Mouse (Mus musculus) kidney, adult 10 weeks (tissue): ENCODE results near the gene Sfr1. TPM values are rescaled to one million over a fixed set of nuclear protein-coding genes. Genes with fewer than 3 reads are reported as not detected.

Experiments
- polyA plus RNA-seq: library from polyadenylated mRNA; stranded (reverse); fragments of 350-450 nt; fragmentation: Illumina TruSeq; extraction: RNeasy Lipid Tissue Mini Kit (QIAGEN cat#74804); gene quantifications from one replicate; pipeline ENCODE4 v1.2.3, GENCODE M21; 2014; ENCODE audit warnings: low read depth, low replicate concordance

Gene Sfr1
- 160 TPM for polyA plus RNA-seq

DNA sequence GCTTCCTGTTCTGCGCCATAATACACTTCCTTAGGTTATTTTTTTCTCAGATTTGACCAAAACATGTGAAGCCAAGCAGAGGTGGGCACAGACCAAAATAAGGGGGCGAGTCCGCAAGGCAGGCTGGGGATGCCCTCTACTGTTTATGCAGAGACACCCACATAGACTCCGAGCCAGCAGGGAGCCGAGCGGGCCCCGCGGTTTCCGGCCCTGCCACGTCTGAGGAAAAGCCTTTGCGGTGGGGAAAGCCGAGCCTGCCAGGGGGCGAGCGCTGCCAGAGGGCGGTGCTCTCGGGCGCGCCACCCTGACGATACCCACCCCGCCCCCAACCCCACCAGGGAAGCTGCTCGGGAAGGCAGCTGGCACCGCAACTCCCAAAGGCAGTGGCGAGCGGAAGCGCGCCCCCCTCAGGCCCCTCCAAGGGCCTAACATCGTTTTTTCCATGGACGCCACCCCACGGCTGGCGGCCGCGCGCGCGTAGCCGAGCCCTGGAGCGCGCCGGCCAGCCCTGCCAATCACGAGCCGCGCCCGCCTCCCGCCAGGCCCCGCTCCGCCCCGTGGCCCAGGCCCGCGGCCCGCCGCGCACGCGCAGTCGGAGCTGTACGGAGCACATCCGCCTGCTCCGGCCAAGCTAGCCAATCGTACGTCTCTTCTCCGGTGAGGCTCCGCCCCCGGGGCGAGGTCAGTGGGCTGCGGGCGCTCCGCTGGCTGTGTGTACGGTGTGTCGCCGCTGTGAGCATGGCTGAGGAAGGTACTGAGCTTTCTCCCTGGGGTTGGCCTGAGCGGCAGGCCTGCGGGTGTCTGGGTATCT is at the start of gene Sfr1:
Gene Sfr1 (plus strand): TSS at position 612 of the 811 bp plus-strand sequence.

GRCm38 (mm10) chr19:47691994-47692393 is 39.5 kb upstream of the Sfr1 start, which contains the start of gene Col17a1:
Col17a1 (minus strand) TSS chr19:47692094.

Other genes starting within 250 kb of the Sfr1 start
- 3.8 TPM for gene Stn1, start 194.2 kb upstream of the Sfr1 start, polyA plus RNA-seq
- 80.6 TPM for gene Slk, start 152.0 kb upstream of the Sfr1 start, polyA plus RNA-seq
- not detected for gene Col17a1, start 39.6 kb upstream of the Sfr1 start, polyA plus RNA-seq
- gene Gsto1, start 123.3 kb downstream of the Sfr1 start, polyA plus RNA-seq, result 144 TPM
- 1.3 TPM for gene Gsto2, start 133.9 kb downstream of the Sfr1 start, polyA plus RNA-seq
- 0.08 TPM for gene Cfap43, start 187.6 kb downstream of the Sfr1 start, polyA plus RNA-seq
- gene Itprip, start 187.6 kb downstream of the Sfr1 start, polyA plus RNA-seq, result 0.32 TPM
- gene Cfap58, start 206.0 kb downstream of the Sfr1 start, polyA plus RNA-seq, result not detected